Mouse (Mus musculus): ENCODE measurements around the gene Cbx7.

DNA sequence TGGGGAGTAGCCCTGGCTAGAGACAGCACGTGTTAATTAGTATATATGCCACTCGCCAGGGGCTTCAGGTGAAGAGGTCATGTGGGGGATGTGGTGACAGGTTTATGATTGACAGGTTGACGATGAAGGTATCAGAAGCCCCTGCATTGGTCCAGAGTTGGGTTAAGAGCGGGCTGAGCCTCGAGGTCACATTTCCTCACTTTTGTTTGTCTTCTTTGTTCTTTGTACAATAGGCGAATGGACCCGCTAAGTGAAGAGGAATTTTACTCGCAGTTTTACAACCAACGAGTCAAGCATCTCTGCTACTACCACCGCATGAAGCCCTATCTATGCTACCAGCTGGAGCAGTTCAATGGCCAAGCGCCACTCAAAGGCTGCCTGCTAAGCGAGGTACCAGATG is 65.7 kb downstream of the Cbx7 start:
- no peak for TF ChIP-seq POLR2A (IDR thresholded peaks at IDR 0.05; ENCODE audit: low read depth, low read length)
- TF ChIP-seq CTCF (IDR thresholded peaks at IDR 0.05; ENCODE audit: extremely low read depth, insufficient read length, insufficient replicate concordance, low read depth, low read length): no peak

Measured in small intestine, adult 2 months (tissue).